Mouse (Mus musculus): Measurements from ENCODE around the gene Tmem189.

The Tmem189 gene

GRCm38 (mm10) chr2:167701472-167701871 lies 11.8 kb upstream of the Tmem189 start:
- no peak for DNase-seq (ENCODE audit: low spot score)

GRCm38 (mm10) chr2:167700018-167700417 lies 10.4 kb upstream of the Tmem189 start:
- DNase-seq (ENCODE audit: low spot score) = no peak

DNA sequence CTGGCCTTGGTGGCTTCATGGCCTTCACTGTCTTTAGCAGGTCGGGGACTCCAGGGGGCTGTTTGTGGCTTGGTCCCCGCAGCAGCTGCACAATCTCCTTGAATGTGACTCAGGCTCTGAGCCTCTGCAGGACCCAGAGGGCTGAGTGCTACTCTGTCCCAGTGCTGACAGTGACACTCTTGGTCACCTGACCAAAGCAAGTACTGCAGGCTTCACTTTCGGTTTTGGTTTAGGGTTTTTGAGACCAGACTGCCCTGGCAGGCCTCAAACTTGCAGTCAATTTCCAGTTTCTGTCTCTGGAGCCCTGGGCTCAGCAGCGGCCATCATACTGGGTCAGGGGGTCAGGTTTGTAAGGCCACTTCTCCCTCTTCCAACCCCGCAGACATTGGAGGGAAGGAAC lies 8.3 kb upstream of the Tmem189 start:
- DNase-seq (ENCODE audit: low spot score) = peak; percentile 86

DNA sequence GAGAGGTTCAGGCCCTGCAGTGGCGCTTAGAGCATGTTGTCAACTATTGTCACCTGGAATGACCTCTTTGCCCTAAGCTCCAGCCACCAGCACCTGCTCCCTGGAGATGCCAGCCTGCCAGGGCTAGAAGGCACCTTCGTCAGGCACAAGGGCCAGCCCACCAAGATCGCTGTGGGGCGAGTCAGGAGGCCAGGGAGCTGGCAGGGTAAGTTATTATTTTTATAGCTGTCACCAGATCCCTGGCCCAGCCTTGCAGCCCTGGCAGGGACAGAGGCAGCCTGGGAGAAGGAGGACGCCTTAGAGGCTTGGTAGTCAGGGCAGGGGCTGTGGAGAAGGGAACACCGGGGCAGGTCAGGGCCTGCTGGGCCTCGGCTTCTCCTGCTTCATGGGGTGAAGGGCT lies 6.5 kb upstream of the Tmem189 start:
- DNase-seq (ENCODE audit: low spot score) = no peak

DNA sequence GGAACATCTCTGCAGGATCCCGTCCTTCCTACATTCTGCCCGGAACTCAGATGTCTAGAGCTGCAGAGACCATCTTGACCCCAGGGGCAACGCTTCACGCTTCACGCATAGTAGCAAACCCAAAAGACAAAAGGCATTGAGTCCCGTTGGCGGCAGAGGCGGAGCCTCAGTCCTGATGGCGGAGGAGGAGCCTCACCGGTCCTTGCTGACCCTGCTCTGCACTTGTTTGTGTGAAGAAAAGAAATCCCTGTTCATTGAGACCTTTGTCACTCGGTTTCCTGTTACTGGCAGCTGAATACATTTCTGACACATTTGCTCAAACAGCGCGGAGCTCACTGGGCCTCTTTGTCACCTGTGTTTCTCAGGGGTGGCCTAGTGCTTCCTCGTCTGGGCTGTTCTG lies 5.9 kb upstream of the Tmem189 start:
- no peak for DNase-seq (ENCODE audit: low spot score)

GRCm38 (mm10) chr2:167694963-167695362 lies 5.3 kb upstream of the Tmem189 start:
- no peak for DNase-seq (ENCODE audit: low spot score)

GRCm38 (mm10) chr2:167694244-167694643 lies 4.6 kb upstream of the Tmem189 start:
- no peak for DNase-seq (ENCODE audit: low spot score)

- DNase-seq (ENCODE audit: low spot score) = no peak
These were observed 3.9 kb upstream of the Tmem189 start for GRCm38 (mm10) chr2:167693540-167693939.

DNA sequence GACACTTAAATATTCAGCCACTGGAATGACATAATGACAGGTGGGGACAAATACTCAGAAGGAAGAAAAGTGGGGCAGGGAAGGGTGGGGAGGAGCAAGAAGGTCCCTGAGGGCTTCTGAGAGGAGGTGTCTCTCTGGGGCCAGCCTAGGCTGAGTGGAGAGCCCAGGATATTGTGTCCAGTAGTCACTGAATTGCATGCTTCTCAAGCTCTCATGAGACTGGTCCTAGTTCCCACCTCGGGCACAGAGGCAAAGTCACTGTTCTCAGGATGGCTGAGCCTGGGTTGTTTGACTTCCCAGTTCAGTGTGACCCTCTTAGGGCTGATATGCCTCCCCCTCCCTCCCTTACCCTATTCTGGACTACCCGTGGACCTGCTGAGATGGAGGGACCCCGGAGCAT lies 3.2 kb upstream of the Tmem189 start:
- DNase-seq (ENCODE audit: low spot score) = no peak

GRCm38 (mm10) chr2:167691871-167692661 lies 2.4 kb upstream of the Tmem189 start:
- no peak for DNase-seq (ENCODE audit: low spot score)

- no peak for DNase-seq (ENCODE audit: low spot score)
These were observed 1.8 kb upstream of the Tmem189 start for GRCm38 (mm10) chr2:167691410-167691809.

GRCm38 (mm10) chr2:167690962-167691311 lies 1.3 kb upstream of the Tmem189 start:
- peak; percentile 83 for DNase-seq (ENCODE audit: low spot score)

GRCm38 (mm10) chr2:167690219-167690961 lies 768 bp upstream of the Tmem189 start:
- peak; percentile 61 for DNase-seq (ENCODE audit: low spot score)

DNA sequence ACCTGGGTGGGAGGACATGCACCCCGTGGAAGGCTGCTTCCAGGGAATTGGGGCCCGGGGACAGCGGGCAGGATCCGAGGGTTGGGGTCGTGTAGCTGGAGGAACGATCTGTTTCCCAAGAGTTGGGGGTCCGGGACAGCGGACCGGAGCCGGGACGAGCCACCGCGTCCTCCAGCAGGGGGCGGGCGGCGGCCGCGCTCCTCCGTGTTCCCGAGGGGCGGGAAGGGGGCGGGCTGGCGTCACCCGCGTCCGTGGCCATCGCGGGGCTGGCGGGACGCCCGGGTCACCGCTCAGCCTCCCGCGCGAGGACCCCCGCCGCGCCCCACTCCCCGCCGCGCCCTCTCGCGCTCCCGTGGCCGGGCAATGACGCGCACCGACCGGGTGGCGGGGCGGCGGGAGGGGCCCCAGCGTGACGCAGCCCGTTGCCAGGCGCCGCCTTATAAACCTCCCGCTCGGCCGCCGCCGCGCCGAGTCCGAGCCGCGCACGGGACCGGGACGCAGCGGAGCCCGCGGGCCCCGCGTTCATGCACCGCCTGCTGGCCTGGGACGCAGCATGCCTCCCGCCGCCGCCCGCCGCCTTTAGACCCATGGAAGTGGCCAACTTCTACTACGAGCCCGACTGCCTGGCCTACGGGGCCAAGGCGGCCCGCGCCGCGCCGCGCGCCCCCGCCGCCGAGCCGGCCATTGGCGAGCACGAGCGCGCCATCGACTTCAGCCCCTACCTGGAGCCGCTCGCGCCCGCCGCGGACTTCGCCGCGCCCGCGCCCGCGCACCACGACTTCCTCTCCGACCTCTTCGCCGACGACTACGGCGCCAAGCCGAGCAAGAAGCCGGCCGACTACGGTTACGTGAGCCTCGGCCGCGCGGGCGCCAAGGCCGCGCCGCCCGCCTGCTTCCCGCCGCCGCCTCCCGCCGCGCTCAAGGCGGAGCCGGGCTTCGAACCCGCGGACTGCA lies 847 bp downstream of the Tmem189 start, which contains the start of gene Cebpb:
TSS of gene Cebpb (plus strand) at position 418 of the 954 bp plus-strand sequence.
- DNase-seq (ENCODE audit: low spot score) = peak; percentile 89

- DNase-seq (ENCODE audit: low spot score) = no peak
These were observed 1.5 kb downstream of the Tmem189 start for GRCm38 (mm10) chr2:167688126-167688497.

DNA sequence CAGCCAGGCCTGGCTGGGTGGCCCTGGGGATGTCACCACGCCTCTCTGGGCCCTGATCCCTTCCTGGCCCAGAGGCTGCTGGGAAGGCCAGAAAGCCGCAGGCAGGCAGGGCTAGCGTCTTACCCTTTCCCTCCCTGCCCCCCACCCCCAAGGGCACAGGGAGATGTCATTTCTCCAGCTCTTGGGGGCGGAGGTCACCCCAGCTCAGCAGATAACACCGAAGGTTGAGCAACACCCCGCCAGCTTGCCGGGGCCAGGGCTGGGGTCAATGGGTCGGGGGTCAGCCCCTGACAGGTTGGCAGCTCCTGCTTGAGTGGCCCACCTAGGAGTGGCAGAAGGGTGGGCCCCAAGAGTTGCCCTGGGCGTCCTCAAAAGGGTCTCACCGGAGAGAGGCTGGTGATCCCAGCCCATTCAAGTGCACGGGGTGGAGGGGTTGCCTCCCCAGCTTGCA lies 1.9 kb downstream of the Tmem189 start:
- no peak for DNase-seq (ENCODE audit: low spot score)

- no peak for DNase-seq (ENCODE audit: low spot score)
These were observed 2.4 kb downstream of the Tmem189 start for GRCm38 (mm10) chr2:167687250-167687586.

DNA sequence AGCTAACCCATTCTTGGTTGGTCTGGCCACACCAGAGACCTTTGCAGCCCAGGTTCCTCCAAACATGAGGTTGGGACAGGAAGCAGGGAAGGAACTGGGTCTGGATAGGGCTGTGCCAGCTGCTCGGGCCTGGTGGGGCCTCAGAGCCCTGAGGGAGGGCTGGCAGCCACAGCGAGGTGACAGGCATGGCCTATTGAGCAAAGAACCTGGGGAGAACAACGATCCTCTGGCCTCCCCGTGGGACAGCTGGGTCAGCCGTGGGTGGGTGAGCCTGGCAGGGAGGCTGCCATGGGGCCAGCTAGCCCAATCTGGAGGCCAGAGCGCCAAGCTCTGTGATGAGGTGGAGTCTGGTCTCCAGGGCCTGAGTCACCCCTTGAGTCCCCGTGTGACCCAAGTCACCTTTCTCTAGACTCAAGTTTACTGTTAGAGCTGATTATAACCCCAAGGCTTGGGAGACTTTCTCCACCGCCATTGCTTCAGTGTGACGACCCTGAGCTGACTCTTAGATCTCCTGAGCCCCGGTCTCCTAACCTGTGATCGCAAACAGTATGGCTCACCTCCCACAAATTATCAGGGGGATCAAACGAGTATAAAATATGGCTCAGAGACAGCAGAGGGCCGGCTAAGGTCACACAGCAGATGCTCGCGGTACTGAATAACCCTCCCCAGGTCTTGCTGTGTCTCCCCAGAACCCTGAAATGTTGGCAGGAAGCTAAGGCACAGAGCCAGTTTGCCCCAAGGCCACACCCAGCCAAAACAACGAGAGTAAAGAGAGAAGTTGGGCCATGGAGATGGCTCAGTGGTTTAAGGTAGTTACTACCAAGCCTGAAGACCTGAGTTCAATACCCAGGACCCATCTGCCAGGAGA lies 3.0 kb downstream of the Tmem189 start:
- DNase-seq (ENCODE audit: low spot score) = no peak

DNA sequence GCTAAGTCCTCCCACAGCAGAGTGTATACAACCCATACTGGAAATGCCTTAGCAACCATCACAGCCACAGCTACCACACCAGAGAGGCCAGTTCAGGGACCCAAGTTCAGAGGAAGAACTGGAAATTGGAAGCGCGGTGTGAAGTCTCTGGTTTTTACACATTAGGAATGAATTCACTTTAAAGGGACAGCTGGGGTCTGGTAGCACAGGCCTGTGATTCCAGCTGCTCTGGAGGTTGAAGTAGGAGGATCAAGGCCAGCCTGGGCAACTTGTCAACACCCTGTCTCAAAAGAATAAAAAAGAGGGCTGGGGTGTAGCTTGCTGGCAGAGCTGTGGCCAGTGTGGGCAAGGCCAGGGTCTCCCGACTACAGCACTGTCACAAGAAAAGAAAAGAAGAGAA lies 3.8 kb downstream of the Tmem189 start:
- DNase-seq (ENCODE audit: low spot score) = no peak

DNA sequence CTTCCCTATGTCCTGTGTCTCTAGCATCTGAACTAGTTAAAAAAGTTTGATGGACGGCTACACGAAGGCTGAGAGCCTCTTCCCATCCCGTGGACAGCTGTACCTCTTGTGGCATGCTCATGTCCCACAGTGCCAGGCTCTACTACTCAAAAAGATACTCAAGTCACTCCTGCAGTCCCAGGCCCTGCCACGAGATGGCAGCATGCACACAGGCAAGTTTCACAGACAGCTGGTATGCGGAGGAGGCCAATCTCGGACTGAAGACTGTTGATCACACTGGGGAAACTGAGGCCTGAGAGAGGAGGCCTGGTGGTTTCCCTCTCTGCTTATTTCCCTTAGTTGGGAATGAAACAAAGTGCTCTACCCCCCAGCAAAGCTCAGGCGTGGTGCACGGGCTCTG lies 4.5 kb downstream of the Tmem189 start:
- DNase-seq (ENCODE audit: low spot score) = peak; percentile 94

DNA sequence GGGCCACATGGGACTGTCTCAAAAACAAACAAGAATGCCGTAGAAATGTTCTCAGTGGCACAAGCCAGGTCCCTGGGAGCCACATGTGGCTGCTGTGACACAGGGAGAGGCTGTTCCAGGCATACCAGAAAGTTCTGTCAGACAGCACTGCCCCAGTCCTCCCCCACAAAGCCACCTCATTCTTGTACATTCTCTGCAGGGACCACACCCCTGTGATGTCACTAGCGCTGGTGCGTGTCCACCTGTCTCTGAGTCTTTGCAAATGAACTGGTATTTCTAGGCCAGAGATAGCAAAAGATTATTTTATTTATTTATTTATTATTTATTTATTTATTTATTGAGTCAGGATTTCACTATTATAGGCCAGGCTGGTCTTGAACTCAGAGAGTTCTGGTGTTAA lies 5.9 kb downstream of the Tmem189 start:
- DNase-seq (ENCODE audit: low spot score) = no peak

All from lung, postnatal 25 days (tissue).